Mouse (Mus musculus) ovary, postnatal 14 days (tissue): ENCODE results near the gene Itpr2.

ENCODE experiments used
- DNase-seq: peaks from one replicate; pipeline ENCODE4 v3.0.0; 2022; ENCODE audit warnings: low spot score

Itpr2 gene

GRCm38 (mm10) chr6:146504459-146504858, 2.4 kb upstream of the Itpr2 start:
- no peak for DNase-seq

- DNase-seq: no peak
These were observed 833 bp upstream of the Itpr2 start for GRCm38 (mm10) chr6:146502856-146503255.

GRCm38 (mm10) chr6:146501316-146501865, 632 bp downstream of the Itpr2 start:
- peak; percentile 31 for DNase-seq

GRCm38 (mm10) chr6:146500771-146501170, 1.3 kb downstream of the Itpr2 start:
- DNase-seq: no peak

- no peak for DNase-seq
These were observed 1.8 kb downstream of the Itpr2 start for GRCm38 (mm10) chr6:146500206-146500605.

- DNase-seq: no peak
These were observed 2.5 kb downstream of the Itpr2 start for GRCm38 (mm10) chr6:146499566-146499965.

- DNase-seq: no peak
These were observed 3.6 kb downstream of the Itpr2 start for GRCm38 (mm10) chr6:146498416-146498815.

- DNase-seq: no peak
These were observed 4.2 kb downstream of the Itpr2 start for GRCm38 (mm10) chr6:146497866-146498265.

GRCm38 (mm10) chr6:146497435-146497834, 4.6 kb downstream of the Itpr2 start:
- DNase-seq: no peak

GRCm38 (mm10) chr6:146491680-146492079, 10.3 kb downstream of the Itpr2 start:
- DNase-seq: no peak

- no peak for DNase-seq
These were observed 11.5 kb downstream of the Itpr2 start for GRCm38 (mm10) chr6:146490416-146490960.

- no peak for DNase-seq
These were observed 12.2 kb downstream of the Itpr2 start for GRCm38 (mm10) chr6:146489841-146490240.

GRCm38 (mm10) chr6:146488749-146489148, 13.3 kb downstream of the Itpr2 start:
- DNase-seq: no peak

- DNase-seq: no peak
These were observed 14.9 kb downstream of the Itpr2 start for GRCm38 (mm10) chr6:146487079-146487478.

GRCm38 (mm10) chr6:146486073-146486472, 15.9 kb downstream of the Itpr2 start:
- no peak for DNase-seq

- DNase-seq: no peak
These were observed 20.6 kb downstream of the Itpr2 start for GRCm38 (mm10) chr6:146481441-146481840.

GRCm38 (mm10) chr6:146480925-146481324, 21.1 kb downstream of the Itpr2 start:
- no peak for DNase-seq

- DNase-seq: no peak
These were observed 22.9 kb downstream of the Itpr2 start for GRCm38 (mm10) chr6:146478888-146479683.

- DNase-seq: no peak
These were observed 25.2 kb downstream of the Itpr2 start for GRCm38 (mm10) chr6:146476865-146477264.

GRCm38 (mm10) chr6:146474166-146474565, 27.9 kb downstream of the Itpr2 start:
- DNase-seq: no peak

- no peak for DNase-seq
These were observed 28.6 kb downstream of the Itpr2 start for GRCm38 (mm10) chr6:146473216-146473955.

GRCm38 (mm10) chr6:146470378-146470777, 31.6 kb downstream of the Itpr2 start:
- DNase-seq: no peak

- DNase-seq: no peak
These were observed 32.1 kb downstream of the Itpr2 start for GRCm38 (mm10) chr6:146469936-146470335.
